Mouse (Mus musculus) limb, embryonic 12.5 days (tissue): Measurements from ENCODE around the gene Cdkl4. TPM values are rescaled to one million over a fixed set of nuclear protein-coding genes. Genes with fewer than 3 reads are reported as not detected.

Source experiments
- ATAC-seq: fragments of 200-750 bp; cut with Nextera tagmentation; 2 replicates; pipeline ENCODE4 v1.8.0; 2017; ENCODE audit warnings: low read depth, moderate TSS enrichment; ENCODE audit not compliant: insufficient number of reproducible peaks, insufficient read depth, low FRiP score, low TSS enrichment
- H3K27ac ChIP-seq: fragments of 300-500 bp; sonication (generic); 2 replicates; pipeline ENCODE4 v1.5.1; 2016; ENCODE audit warnings: mild to moderate bottlenecking, moderate library complexity
- H3K27me3 ChIP-seq: fragments of 300-500 bp; sonication (generic); 2 replicates; pipeline ENCODE4 v1.6.1; 2016; ENCODE audit warnings: mild to moderate bottlenecking, moderate library complexity
- H3K36me3 ChIP-seq: fragments of 300-500 bp; sonication (generic); 2 replicates; pipeline ENCODE4 v1.6.1; 2016; ENCODE audit warnings: mild to moderate bottlenecking, moderate library complexity
- H3K4me1 ChIP-seq: fragments of 300-500 bp; sonication (generic); replicated peaks from 2 replicates; pipeline ENCODE4 v1.6.1; 2016
- H3K4me2 ChIP-seq: fragments of 300-500 bp; sonication (generic); 2 replicates; pipeline ENCODE4 v1.6.1; 2016; ENCODE audit warnings: mild to moderate bottlenecking, moderate library complexity
- H3K4me3 ChIP-seq: fragments of 300-500 bp; sonication (generic); replicated peaks from 2 replicates; pipeline ENCODE4 v1.5.1; 2016; ENCODE audit warnings: mild to moderate bottlenecking
- H3K9ac ChIP-seq: fragments of 300-500 bp; sonication (generic); replicated peaks from 2 replicates; pipeline ENCODE4 v1.6.1; 2016; ENCODE audit warnings: mild to moderate bottlenecking, moderate library complexity
- H3K9me3 ChIP-seq: fragments of 300-500 bp; sonication (generic); 2 replicates; pipeline ENCODE4 v1.6.1; 2016; ENCODE audit warnings: mild to moderate bottlenecking, moderate library complexity
- WGBS: fragments of 180-500 bp; shearing (Covaris S2); methylation state at CpG from one replicate; pipeline ENCODE4 v1.1.7; 2016; 5-methylcytosine and 5-hydroxymethylcytosine counted together
- polyA plus RNA-seq: library from polyadenylated mRNA; unstranded; fragments of >200 nt; fragmentation: Nextera tagmentation; extraction: Ambion mirVana; gene quantifications from 2 replicates; pipeline ENCODE4 v1.2.1, GENCODE M21; 2016

The Cdkl4 gene
- polyA plus RNA-seq, 1 experiment from 2014 or later, result 1.1 TPM

DNA sequence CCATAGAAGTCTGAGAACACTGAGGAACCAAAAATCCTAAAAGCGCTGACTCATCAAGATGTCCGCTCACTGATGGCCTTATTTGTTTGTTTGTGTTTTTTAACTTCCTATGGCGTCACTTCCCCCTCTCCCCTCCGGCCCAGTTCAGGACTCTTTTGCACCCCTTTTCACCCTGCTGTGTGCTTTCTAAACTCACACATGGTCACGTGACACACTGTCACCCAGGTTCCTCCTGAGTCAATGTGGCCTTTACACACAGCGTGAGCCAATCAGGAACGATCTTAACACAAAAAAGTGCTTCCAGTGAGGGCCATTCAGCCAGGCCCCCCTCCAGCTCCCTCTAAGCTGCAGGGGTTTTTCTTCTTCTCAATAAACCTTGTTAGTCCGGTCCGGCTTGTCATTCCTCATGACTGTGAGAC, 80.4 kb downstream of the Cdkl4 start:
- ATAC-seq, result no peak
- Histone ChIP-seq H3K36me3 (no peaks in the 10 kb centered on the region), H3K27me3 (no peaks in the 10 kb centered on the region), H3K4me1 (no peaks in the 10 kb centered on the region), H3K4me3 (no peak overlapping the region), H3K27ac (no peak overlapping the region), H3K4me2 (no peak overlapping the region), H3K9me3 (no peaks in the 10 kb centered on the region), H3K9ac (no peak overlapping the region)
- 80% methylated on average over 9 of the region's 9 CpGs for WGBS

DNA sequence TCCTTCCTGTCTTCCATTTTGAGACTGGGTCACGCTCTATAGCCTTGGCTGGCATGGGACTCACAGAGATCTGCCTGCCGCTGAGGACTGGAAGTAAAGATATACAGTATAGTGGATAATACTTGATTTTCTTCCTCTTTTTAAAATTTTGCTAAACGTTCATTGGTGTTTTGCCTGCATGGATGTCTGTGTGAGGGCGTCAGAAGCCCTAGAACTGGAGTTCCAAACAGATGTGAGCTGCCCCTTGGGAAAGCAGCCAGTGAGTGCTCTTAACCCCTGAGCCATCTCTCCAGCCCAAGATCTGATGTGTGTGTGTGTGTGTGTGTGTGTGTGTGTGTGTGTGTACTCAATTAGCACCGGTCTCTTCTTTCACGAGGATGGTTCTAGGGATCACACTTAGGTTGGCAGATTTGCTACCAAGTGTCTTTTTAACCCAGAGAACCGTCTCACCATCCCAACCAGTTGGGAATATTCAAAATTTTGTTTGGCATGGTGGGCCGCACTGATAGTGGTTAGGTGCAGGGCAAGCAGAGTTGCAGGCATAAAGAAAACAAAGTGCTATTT, 80.9 kb downstream of the Cdkl4 start:
- Histone ChIP-seq H3K27ac (no peak overlapping the region), H3K4me3 (no peak overlapping the region), H3K4me1 (no peaks in the 10 kb centered on the region), H3K9me3 (no peaks in the 10 kb centered on the region), H3K4me2 (no peak overlapping the region), H3K27me3 (no peaks in the 10 kb centered on the region), H3K9ac (no peak overlapping the region), H3K36me3 (no peaks in the 10 kb centered on the region)
- ATAC-seq, result no peak
- WGBS, result 88% methylated on average over 8 of the region's 8 CpGs

DNA sequence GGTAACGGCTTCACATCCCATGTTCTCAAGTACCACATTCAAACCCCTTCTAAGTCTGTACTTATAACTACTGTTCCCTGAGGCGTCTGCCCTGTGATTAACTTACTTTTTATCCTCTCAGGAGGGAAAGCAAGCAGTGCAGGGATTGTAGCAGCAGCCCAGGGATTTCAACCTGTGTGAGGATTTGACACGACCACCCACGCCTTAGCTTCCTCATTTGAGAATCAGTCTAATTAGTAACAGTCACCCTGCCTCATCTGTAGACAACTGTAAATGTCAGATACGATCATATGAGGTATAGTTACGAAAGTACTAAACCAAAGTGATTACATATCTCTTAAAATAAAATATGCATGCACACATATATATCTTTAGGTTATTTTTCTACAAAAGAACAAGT, 81.4 kb downstream of the Cdkl4 start:
- Histone ChIP-seq H3K9ac (no peak overlapping the region), H3K4me1 (no peaks in the 10 kb centered on the region), H3K36me3 (no peaks in the 10 kb centered on the region), H3K27ac (no peak overlapping the region), H3K4me2 (no peak overlapping the region), H3K9me3 (no peaks in the 10 kb centered on the region), H3K27me3 (no peaks in the 10 kb centered on the region), H3K4me3 (no peak overlapping the region)
- 69% methylated on average over 6 of the region's 6 CpGs for WGBS
- ATAC-seq, result no peak

DNA sequence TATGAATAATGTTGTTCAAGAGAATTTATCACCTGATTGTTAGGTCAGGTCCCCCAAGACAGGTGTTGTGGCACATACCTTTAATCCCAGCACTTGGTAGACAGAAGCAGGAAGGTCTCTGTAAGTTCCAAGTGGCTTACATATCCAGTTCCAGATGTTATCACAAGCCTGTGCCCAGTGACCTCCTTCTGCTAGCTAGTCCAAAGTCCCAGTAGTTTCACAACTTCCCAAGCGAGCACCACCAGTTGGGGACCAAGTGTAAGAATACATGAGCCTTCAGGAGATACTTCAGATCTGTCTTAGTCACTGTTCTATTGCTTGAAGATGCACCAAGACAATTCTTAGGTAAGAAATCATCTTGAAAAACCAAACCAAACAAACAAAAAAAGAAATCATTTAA, 83.7 kb downstream of the Cdkl4 start:
- no peak for ATAC-seq
- H3K4me2 ChIP-seq, result no peak overlapping the region
- H3K9ac ChIP-seq, result no peak overlapping the region
- no peaks in the 10 kb centered on the region for H3K36me3 ChIP-seq
- H3K4me3 ChIP-seq, result no peak overlapping the region
- WGBS, result 69% methylated on average over 1 of the region's 1 CpGs
- no peaks in the 10 kb centered on the region for H3K4me1 ChIP-seq
- no peaks in the 10 kb centered on the region for H3K27me3 ChIP-seq
- H3K9me3 ChIP-seq, result no peaks in the 10 kb centered on the region
- H3K27ac ChIP-seq, result no peak overlapping the region

DNA sequence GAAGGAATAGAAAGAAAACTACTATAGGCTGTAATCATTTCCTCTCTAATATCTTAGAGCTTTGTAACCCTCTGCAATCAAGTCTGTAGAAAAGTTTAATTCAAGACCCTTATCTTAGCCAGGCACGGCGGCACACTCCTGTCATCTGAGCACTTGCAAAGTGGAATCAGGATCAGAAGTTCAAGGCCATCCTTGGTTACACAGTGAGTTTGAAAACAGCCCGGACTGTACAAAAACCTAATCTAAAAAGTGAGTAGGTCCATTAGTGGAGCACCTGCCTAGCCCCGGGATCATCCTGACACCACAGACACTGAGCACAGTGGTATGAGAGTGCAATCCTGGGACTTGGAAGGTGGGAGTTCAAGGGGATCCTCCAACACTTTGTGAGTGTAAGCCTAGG, 84.8 kb downstream of the Cdkl4 start:
- Histone ChIP-seq H3K36me3 (no peaks in the 10 kb centered on the region), H3K4me2 (no peak overlapping the region), H3K9ac (no peak overlapping the region), H3K4me3 (no peak overlapping the region), H3K27ac (no peak overlapping the region), H3K4me1 (no peaks in the 10 kb centered on the region), H3K9me3 (no peaks in the 10 kb centered on the region), H3K27me3 (no peaks in the 10 kb centered on the region)
- no peak for ATAC-seq
- WGBS, result 89% methylated on average over 4 of the region's 4 CpGs

DNA sequence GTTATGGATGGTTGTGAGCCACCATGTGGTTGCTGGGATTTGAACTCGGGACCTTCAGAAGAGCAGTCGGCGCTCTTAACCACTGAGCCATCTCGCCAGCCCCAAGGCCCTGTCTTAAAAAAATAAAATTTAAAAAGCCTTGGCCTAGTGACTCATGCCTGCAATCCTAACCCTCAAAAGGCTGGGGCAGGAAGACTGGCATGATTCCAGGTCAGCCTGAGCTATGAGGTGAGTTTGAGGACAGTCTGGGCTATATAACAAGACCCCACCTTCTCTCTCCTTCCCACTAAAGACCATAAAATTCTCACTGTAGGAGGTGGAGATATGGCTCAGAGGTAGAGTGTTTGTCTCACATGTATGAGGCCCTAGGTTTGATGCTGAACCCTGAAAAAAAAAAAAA, 85.3 kb downstream of the Cdkl4 start:
- no peak for ATAC-seq
- H3K9me3 ChIP-seq, result no peaks in the 10 kb centered on the region
- no peaks in the 10 kb centered on the region for H3K27me3 ChIP-seq
- no peak overlapping the region for H3K9ac ChIP-seq
- WGBS, result 95% methylated on average over 4 of the region's 4 CpGs
- no peaks in the 10 kb centered on the region for H3K36me3 ChIP-seq
- H3K4me2 ChIP-seq, result no peak overlapping the region
- no peak overlapping the region for H3K4me3 ChIP-seq
- no peak overlapping the region for H3K27ac ChIP-seq
- no peaks in the 10 kb centered on the region for H3K4me1 ChIP-seq

DNA sequence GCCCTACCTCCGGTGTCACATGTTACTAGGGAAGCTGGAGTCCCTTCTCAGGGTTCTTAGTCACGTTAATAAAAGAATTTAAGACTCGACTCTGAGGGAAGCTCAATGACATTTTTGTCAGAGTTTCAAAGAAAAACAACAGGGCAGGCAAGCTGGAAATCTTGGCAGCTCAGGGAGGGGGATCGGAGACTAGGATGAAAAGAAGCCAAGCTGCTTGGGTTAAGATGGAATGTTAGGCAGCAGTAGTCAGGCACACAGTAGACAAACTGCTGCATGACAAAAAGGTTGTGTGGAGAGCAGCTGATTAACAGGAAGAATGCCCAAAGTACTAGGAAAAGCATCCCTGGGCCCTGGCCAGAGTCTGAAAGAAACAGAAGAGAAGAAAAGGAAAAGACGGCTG, 87.4 kb downstream of the Cdkl4 start:
- Histone ChIP-seq H3K4me2 (no peak overlapping the region), H3K9me3 (no peaks in the 10 kb centered on the region), H3K9ac (no peak overlapping the region), H3K27ac (no peak overlapping the region), H3K27me3 (no peaks in the 10 kb centered on the region), H3K4me1 (no peaks in the 10 kb centered on the region), H3K36me3 (no peaks in the 10 kb centered on the region), H3K4me3 (no peak overlapping the region)
- no peak for ATAC-seq
- WGBS, result 75% methylated on average over 5 of the region's 5 CpGs

DNA sequence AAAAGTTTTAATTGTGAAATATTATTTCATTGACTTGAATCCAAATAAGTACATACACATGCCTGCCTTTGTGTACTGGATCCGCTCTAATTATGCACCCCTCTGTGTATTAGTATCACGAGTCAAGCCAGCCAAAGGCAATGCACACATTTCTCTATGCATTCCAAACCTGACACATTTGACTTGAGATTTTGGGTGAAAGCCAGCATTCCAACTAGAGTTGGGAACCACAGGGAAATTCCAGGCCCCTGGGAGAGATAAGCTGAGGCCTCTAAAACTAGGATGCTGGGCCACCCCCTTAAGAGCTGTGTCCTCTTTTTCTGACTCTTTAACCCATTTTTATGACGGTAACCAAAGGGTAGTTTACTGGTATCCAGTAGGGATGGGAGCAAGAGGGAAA, 88.7 kb downstream of the Cdkl4 start:
- Histone ChIP-seq H3K9me3 (no peaks in the 10 kb centered on the region), H3K9ac (no peak overlapping the region), H3K27me3 (no peaks in the 10 kb centered on the region), H3K4me2 (no peak overlapping the region), H3K36me3 (no peaks in the 10 kb centered on the region), H3K4me3 (no peak overlapping the region), H3K4me1 (no peaks in the 10 kb centered on the region), H3K27ac (no peak overlapping the region)
- no peak for ATAC-seq
- WGBS, result 79% methylated on average over 3 of the region's 3 CpGs

DNA sequence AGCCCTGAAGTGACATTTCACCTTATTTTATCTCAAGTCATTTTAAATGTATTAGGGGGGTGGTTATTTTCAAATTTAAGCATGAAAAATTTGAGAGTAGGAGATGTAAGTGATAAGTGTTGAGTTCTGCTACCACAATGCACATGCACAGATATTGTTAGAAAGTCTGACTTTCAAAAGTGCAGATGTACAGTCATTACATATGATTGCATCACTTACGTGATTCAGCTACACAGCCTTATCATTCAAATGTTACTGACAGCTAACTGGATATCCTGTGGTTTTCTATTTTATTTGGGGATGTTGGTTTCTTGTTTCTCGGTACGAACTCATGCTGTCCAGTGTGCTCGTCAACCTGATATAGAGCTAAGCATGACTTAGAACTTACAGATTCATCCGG, 92.5 kb downstream of the Cdkl4 start:
- Histone ChIP-seq H3K9ac (no peak overlapping the region), H3K9me3 (no peaks in the 10 kb centered on the region), H3K4me2 (no peak overlapping the region), H3K4me1 (peaks cover 7% of the 10 kb centered on the region), H3K27ac (no peak overlapping the region), H3K4me3 (no peak overlapping the region), H3K36me3 (no peaks in the 10 kb centered on the region), H3K27me3 (no peaks in the 10 kb centered on the region)
- WGBS, result 91% methylated on average over 5 of the region's 5 CpGs
- no peak for ATAC-seq

DNA sequence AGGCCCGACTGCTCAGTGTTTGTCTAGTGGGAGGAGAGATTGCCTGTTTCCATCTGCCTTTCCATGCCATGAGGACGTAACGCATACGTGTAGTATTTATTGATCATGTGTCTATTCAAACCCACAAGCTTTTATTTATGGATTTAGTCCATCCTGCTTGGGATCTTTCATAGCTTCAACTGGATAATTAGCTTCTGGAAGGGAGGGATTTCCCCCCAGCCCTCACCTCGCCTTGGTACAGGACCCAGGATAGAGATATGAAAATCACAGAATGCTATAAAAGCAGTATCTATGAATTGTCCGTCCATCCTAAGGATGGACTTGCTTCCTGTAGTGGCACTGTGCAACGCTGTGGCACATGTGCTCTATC, 96.8 kb downstream of the Cdkl4 start:
- H3K4me3 ChIP-seq, result peak overlapping the region; percentile 95; the same call in 1 of the 2 replicates
- H3K36me3 ChIP-seq, result peaks cover 17% of the 10 kb centered on the region; the same call in 1 of the 2 replicates
- no peaks in the 10 kb centered on the region for H3K27me3 ChIP-seq
- peak overlapping the region; percentile 95; the same call in 1 of the 2 replicates for H3K9ac ChIP-seq
- WGBS, result 56% methylated on average over 7 of the region's 7 CpGs
- no peaks in the 10 kb centered on the region for H3K9me3 ChIP-seq
- peak overlapping the region; percentile 72 for H3K4me2 ChIP-seq
- H3K27ac ChIP-seq, result no peak overlapping the region
- no peak for ATAC-seq
- peaks cover 22% of the 10 kb centered on the region for H3K4me1 ChIP-seq

DNA sequence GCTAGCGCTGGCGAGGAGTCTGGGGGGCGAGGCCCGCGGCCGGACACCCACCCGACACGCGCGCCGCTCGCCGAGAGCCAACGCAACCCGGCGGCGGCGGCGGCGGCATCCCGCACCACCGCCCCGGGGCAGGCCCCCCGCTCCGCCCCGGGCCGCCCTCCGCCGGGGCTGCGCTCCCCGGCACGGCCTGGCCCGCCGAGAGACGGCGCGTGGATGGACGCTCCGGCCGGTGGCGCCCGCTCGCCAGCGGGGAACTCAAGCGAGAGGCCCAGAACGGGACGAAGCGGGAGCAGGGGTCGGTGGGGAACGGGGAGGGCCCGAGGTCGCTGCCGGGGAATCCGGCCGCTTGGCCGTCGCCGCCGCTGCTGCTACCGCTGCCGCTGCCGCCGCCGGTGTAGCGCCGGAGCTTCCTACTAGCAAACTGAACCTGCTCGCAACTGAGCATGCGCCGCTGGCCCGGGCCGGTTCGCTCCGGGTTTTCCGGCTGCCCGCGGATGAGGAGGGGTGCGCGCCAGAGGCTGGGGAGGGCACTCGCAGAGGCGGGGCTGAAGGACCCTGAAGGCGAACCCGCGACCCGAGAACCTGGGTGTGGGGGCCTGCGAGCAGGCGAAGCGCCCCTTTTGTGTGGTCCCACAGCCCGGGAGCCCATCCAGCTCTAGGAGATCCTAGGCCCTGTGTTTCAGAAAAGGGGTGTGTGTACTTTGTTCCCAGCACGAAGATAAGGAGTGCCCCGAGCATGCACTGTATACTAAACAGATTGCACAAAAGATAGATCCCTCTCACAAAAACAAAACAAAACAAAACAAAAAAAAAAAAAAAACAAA, 97.4 kb downstream of the Cdkl4 start, which contains the start of gene Sos1:
TSS of gene Sos1 (minus strand) at position 423 of the 824 bp plus-strand sequence.
- Histone ChIP-seq H3K36me3 (peaks cover 17% of the 10 kb centered on the region; the same call in 1 of the 2 replicates), H3K27ac (peak within 1 kb of the TSS; percentile 96), H3K4me2 (peak within 1 kb of the TSS; percentile 72), H3K4me1 (peaks cover 22% of the 10 kb centered on the region), H3K9ac (peak within 1 kb of the TSS; percentile 95), H3K4me3 (peak within 1 kb of the TSS; percentile 95), H3K27me3 (no peaks in the 10 kb centered on the region), H3K9me3 (no peaks in the 10 kb centered on the region)
- WGBS, result under 1% methylated on average over 73 of the region's 90 CpGs
- ATAC-seq, result peak; percentile 78
